Mouse (Mus musculus): ENCODE measurements around the gene Cyp4f16. TPM values are rescaled to one million over a fixed set of nuclear protein-coding genes. Genes with fewer than 3 reads are reported as not detected.

Cyp4f16 gene
- 13.7 and 14.1 TPM in 2 replicates for polyA plus RNA-seq (2015; fragmentation: Nextera tagmentation; extraction: Ambion mirVana)

GRCm38 (mm10) chr17:32536051-32536866 lies at the start of gene Cyp4f16:
TSS of gene Cyp4f16 (plus strand) at chr17:32536558.

GRCm38 (mm10) chr17:32505851-32506728 lies 30.3 kb upstream of the Cyp4f16 start, which contains the start of gene Cyp4f17:
TSS of gene Cyp4f17 (plus strand) at chr17:32506050.

Other genes starting within 250 kb of the Cyp4f16 start
- 35.3 and 36.1 TPM in 2 replicates for gene Akap8, start 215.3 kb upstream of the Cyp4f16 start, polyA plus RNA-seq (2015; fragmentation: Nextera tagmentation; extraction: Ambion mirVana)
- gene Akap8l, start 186.0 kb upstream of the Cyp4f16 start, polyA plus RNA-seq (2015; fragmentation: Nextera tagmentation; extraction: Ambion mirVana): 31.8 and 36.6 TPM in 2 replicates
- gene Wiz, start 147.1 kb upstream of the Cyp4f16 start, polyA plus RNA-seq (2015; fragmentation: Nextera tagmentation; extraction: Ambion mirVana): 10.3 and 12.0 TPM in 2 replicates
- 0.20 and 1.4 TPM in 2 replicates for gene Rasal3, start 133.0 kb upstream of the Cyp4f16 start, polyA plus RNA-seq (2015; fragmentation: Nextera tagmentation; extraction: Ambion mirVana)
- gene Pglyrp2, start 112.4 kb upstream of the Cyp4f16 start, polyA plus RNA-seq (2015; fragmentation: Nextera tagmentation; extraction: Ambion mirVana): not detected in 2 replicates
- gene Cyp4f39, start 83.8 kb upstream of the Cyp4f16 start, polyA plus RNA-seq (2015; fragmentation: Nextera tagmentation; extraction: Ambion mirVana): 3.3 and 3.8 TPM in 2 replicates
- 3.5 and 4.0 TPM in 2 replicates for gene Cyp4f17, start 30.5 kb upstream of the Cyp4f16 start, polyA plus RNA-seq (2015; fragmentation: Nextera tagmentation; extraction: Ambion mirVana)
- 0.35 TPM in 1 of 2 replicates, not detected in the other for gene Cyp4f37, start 84.8 kb downstream of the Cyp4f16 start, polyA plus RNA-seq (2015; fragmentation: Nextera tagmentation; extraction: Ambion mirVana)
- 0.07 TPM in 1 of 2 replicates, not detected in the other for gene Cyp4f40, start 122.3 kb downstream of the Cyp4f16 start, polyA plus RNA-seq (2015; fragmentation: Nextera tagmentation; extraction: Ambion mirVana)
- 1.3 and 1.4 TPM in 2 replicates for gene Cyp4f15, start 149.1 kb downstream of the Cyp4f16 start, polyA plus RNA-seq (2015; fragmentation: Nextera tagmentation; extraction: Ambion mirVana)